Mouse (Mus musculus) MEL (cell line): ENCODE data around the gene Sox5. TPM values are rescaled to one million over a fixed set of nuclear protein-coding genes. Genes with fewer than 3 reads are reported as not detected.

Source experiments
- DNase-seq: peaks from one replicate; pipeline ENCODE4 v3.0.0; 2011; ENCODE audit warnings: low read depth, low spot score
- H3K27ac ChIP-seq: 2 replicates; pipeline ENCODE4 v1.5.1; 2012; ENCODE audit warnings: low read depth, mild to moderate bottlenecking, control low read depth, low read length, moderate library complexity; ENCODE audit not compliant: control insufficient read depth
- H3K27me3 ChIP-seq, 2 experiments: fragments of 150-350 bp in 1 of 2; sonication (generic) in 1 of 2; 2 replicates each; pipeline ENCODE4 v1.6.1; 2012; ENCODE audit warnings: low read length in 2 of 2, mild to moderate bottlenecking in 2 of 2, improper control_type of control experiment in 1 of 2, moderate library complexity in 1 of 2; ENCODE audit not compliant: insufficient read depth in 2 of 2, control insufficient read depth in 1 of 2
- H3K36me3 ChIP-seq, 2 experiments: 2 replicates each; pipeline ENCODE4 v1.6.1; 2012 to 2014; ENCODE audit warnings: low read length in 2 of 2, improper control_type of control experiment in 1 of 2, inconsistent platforms in 1 of 2, mild to moderate bottlenecking in 1 of 2; ENCODE audit not compliant: insufficient read depth in 2 of 2, control insufficient read depth in 1 of 2
- H3K4me1 ChIP-seq, 2 experiments: fragments of 150-350 bp in 1 of 2; sonication (generic) in 1 of 2; 2 replicates each; pipeline ENCODE4 v1.6.1; 2012; ENCODE audit warnings: low read length in 2 of 2, improper control_type of control experiment in 1 of 2, mild to moderate bottlenecking in 1 of 2; ENCODE audit not compliant: insufficient read depth in 2 of 2, control insufficient read depth in 1 of 2
- H3K4me3 ChIP-seq, 2 experiments: fragments of 150-350 bp in 1 of 2; sonication (generic) in 1 of 2; 2 replicates each; pipeline ENCODE4 v1.5.1; 2012; ENCODE audit warnings: low read depth in 2 of 2, low read length in 2 of 2, mild to moderate bottlenecking in 2 of 2, moderate library complexity in 2 of 2, control low read depth in 1 of 2, improper control_type of control experiment in 1 of 2; ENCODE audit not compliant: control insufficient read depth in 1 of 2, insufficient read depth in 1 of 2
- H3K79me2 ChIP-seq: 2 replicates; pipeline ENCODE4 v1.6.1; 2012; ENCODE audit warnings: mild to moderate bottlenecking, low read length, moderate library complexity; ENCODE audit not compliant: control insufficient read depth, poor library complexity, insufficient read depth
- H3K9ac ChIP-seq: 2 replicates; pipeline ENCODE4 v1.6.1; 2012; ENCODE audit warnings: low read depth, mild to moderate bottlenecking, control low read depth, low read length, moderate library complexity; ENCODE audit not compliant: control insufficient read depth, poor library complexity, severe bottlenecking
- H3K9me3 ChIP-seq: fragments of 150-350 bp; sonication (generic); replicated peaks from 2 replicates; pipeline ENCODE4 v1.6.1; 2012; ENCODE audit warnings: mild to moderate bottlenecking, low read length, improper control_type of control experiment, moderate library complexity; ENCODE audit not compliant: insufficient read depth
- BHLHE40 ChIP-seq: IDR thresholded peaks from 2 replicates; pipeline ENCODE4 v1.6.1; 2012; ENCODE audit warnings: low read depth, mild to moderate bottlenecking, inconsistent platforms, low read length, improper control_type of control experiment, borderline replicate concordance
- CHD1 ChIP-seq: IDR thresholded peaks from 2 replicates; pipeline ENCODE4 v1.6.1; 2012; ENCODE audit warnings: low read depth, mild to moderate bottlenecking, inconsistent platforms, low read length, improper control_type of control experiment
- CHD2 ChIP-seq: IDR thresholded peaks from 2 replicates; pipeline ENCODE4 v1.6.1; 2011; ENCODE audit warnings: low read length, improper control_type of control experiment
- E2F4 ChIP-seq: IDR thresholded peaks from 2 replicates; pipeline ENCODE4 v1.6.1; 2011; ENCODE audit warnings: low read depth, low read length, improper control_type of control experiment, borderline replicate concordance
- ELF1 ChIP-seq: IDR thresholded peaks from 2 replicates; pipeline ENCODE4 v1.6.1; 2014; ENCODE audit warnings: low read depth, mild to moderate bottlenecking, inconsistent platforms, low read length, improper control_type of control experiment, moderate library complexity
- EP300 ChIP-seq, 2 experiments: IDR thresholded peaks; 2 replicates each; pipeline ENCODE4 v1.6.1; 2011; ENCODE audit warnings: improper control_type of control experiment in 2 of 2, low read length in 2 of 2, low read depth in 1 of 2, mild to moderate bottlenecking in 1 of 2
- GABPA ChIP-seq: IDR thresholded peaks from 2 replicates; pipeline ENCODE4 v1.6.1; 2012; ENCODE audit warnings: low read depth, mild to moderate bottlenecking, inconsistent platforms, low read length, improper control_type of control experiment, moderate library complexity
- GATA1 ChIP-seq: IDR thresholded peaks from 2 replicates; pipeline ENCODE4 v1.6.1; 2011; ENCODE audit warnings: low read depth, low read length, improper control_type of control experiment
- HCFC1 ChIP-seq: IDR thresholded peaks from 2 replicates; pipeline ENCODE4 v1.6.1; 2012; ENCODE audit warnings: low read depth, mild to moderate bottlenecking, inconsistent platforms, low read length, improper control_type of control experiment, moderate library complexity
- JUND ChIP-seq: IDR thresholded peaks from 2 replicates; pipeline ENCODE4 v1.6.1; 2011; ENCODE audit warnings: low read depth, mild to moderate bottlenecking, improper control_type of control experiment, low read length
- MAX ChIP-seq: IDR thresholded peaks from 2 replicates; pipeline ENCODE4 v1.6.1; 2011; ENCODE audit warnings: low read length, improper control_type of control experiment
- MAZ ChIP-seq: IDR thresholded peaks from 2 replicates; pipeline ENCODE4 v1.6.1; 2012; ENCODE audit warnings: low read depth, mild to moderate bottlenecking, inconsistent platforms, low read length, improper control_type of control experiment
- MXI1 ChIP-seq: IDR thresholded peaks from 2 replicates; pipeline ENCODE4 v1.6.1; 2011; ENCODE audit warnings: mild to moderate bottlenecking, low read depth, low read length, improper control_type of control experiment
- NRF1 ChIP-seq: IDR thresholded peaks from 2 replicates; pipeline ENCODE4 v1.6.1; 2014; ENCODE audit warnings: low read depth, mild to moderate bottlenecking, inconsistent platforms, low read length, improper control_type of control experiment, moderate library complexity; ENCODE audit not compliant: poor library complexity, insufficient read depth, severe bottlenecking
- POLR2A ChIP-seq, 2 experiments: IDR thresholded peaks; 2 replicates each; pipeline ENCODE4 v1.6.1; 2011 to 2012; ENCODE audit warnings: low read length in 2 of 2, mild to moderate bottlenecking in 2 of 2, control low read depth in 1 of 2, improper control_type of control experiment in 1 of 2, low read depth in 1 of 2, moderate library complexity in 1 of 2; ENCODE audit not compliant: control insufficient read depth in 1 of 2, insufficient read depth in 1 of 2, poor library complexity in 1 of 2
- POLR2AphosphoS5 ChIP-seq: IDR thresholded peaks from 2 replicates; pipeline ENCODE4 v1.6.1; 2012; ENCODE audit warnings: low read depth, borderline replicate concordance, mild to moderate bottlenecking, inconsistent platforms, low read length, moderate library complexity, mixed read lengths
- RAD21 ChIP-seq: IDR thresholded peaks from 2 replicates; pipeline ENCODE4 v1.6.1; 2011; ENCODE audit warnings: mild to moderate bottlenecking, low read depth, low read length, improper control_type of control experiment
- UBTF ChIP-seq: IDR thresholded peaks from 2 replicates; pipeline ENCODE4 v1.6.1; 2012; ENCODE audit warnings: low read depth, mild to moderate bottlenecking, inconsistent platforms, low read length, improper control_type of control experiment, moderate library complexity, borderline replicate concordance; ENCODE audit not compliant: insufficient read depth
- USF2 ChIP-seq, 2 experiments: IDR thresholded peaks; 2 replicates each; pipeline ENCODE4 v1.6.1; 2011 to 2012; ENCODE audit warnings: improper control_type of control experiment in 2 of 2, low read length in 2 of 2, borderline replicate concordance in 1 of 2, inconsistent platforms in 1 of 2, low read depth in 1 of 2, mild to moderate bottlenecking in 1 of 2; ENCODE audit not compliant: insufficient read depth in 1 of 2
- ZNF384 ChIP-seq: IDR thresholded peaks from 2 replicates; pipeline ENCODE4 v1.6.1; 2012; ENCODE audit warnings: low read depth, mild to moderate bottlenecking, inconsistent platforms, low read length, improper control_type of control experiment
- polyA plus RNA-seq, 2 experiments: library from polyadenylated mRNA; stranded (reverse) in 1 of 2; unstranded in 1 of 2; fragments of >175 nt in 1 of 2; fragments of >200 nt in 1 of 2; gene quantifications; 2 replicates each; pipeline versions ENCODE4 v1.2.1 to v1.2.4; 2012; ENCODE audit warnings: low replicate concordance in 2 of 2, low read depth in 1 of 2; ENCODE audit not compliant: insufficient read length in 2 of 2, insufficient read depth in 1 of 2, missing spikeins in 1 of 2
- total RNA-seq: library from RNA; depleted of rRNA; stranded (reverse); fragments of 300-350 nt; gene quantifications from 2 replicates; pipeline ENCODE4 v1.2.3, GENCODE M21; 2012

The Sox5 gene
- total and polyA plus RNA-seq, 3 experiments = 0.19 to 3.0 TPM; not detected in 1

- no peak overlapping the region for H3K4me3 ChIP-seq
- H3K9ac ChIP-seq = no peak overlapping the region
- TF ChIP-seq POLR2AphosphoS5 (no peak), NRF1 (no peak), MAX (no peak), EP300 (IDR thresholded peaks at IDR 0.05; ENCODE audit: low read depth in 1 of 2, low read length in 2 of 2) (no peak), E2F4 (no peak), GABPA (no peak), JUND (no peak), CHD2 (no peak), BHLHE40 (no peak), UBTF (no peak), HCFC1 (no peak), MAZ (no peak), CHD1 (no peak), RAD21 (no peak), GATA1 (no peak), POLR2A (IDR thresholded peaks at IDR 0.05; ENCODE audit: control insufficient read depth in 1 of 2, insufficient read depth in 1 of 2, low read depth in 1 of 2, low read length in 2 of 2, poor library complexity in 1 of 2) (no peak)
- no peaks in the 10 kb centered on the region for H3K9me3 ChIP-seq
- H3K79me2 ChIP-seq = no peaks in the 10 kb centered on the region
- H3K36me3 ChIP-seq = no peaks in the 10 kb centered on the region
- H3K4me1 ChIP-seq = no peaks in the 10 kb centered on the region
- no peaks in the 10 kb centered on the region for H3K27me3 ChIP-seq
- H3K27ac ChIP-seq = no peak overlapping the region
- no peak for DNase-seq
These were observed 742.6 kb downstream of the Sox5 start for GRCm38 (mm10) chr6:144039221-144039620.

GRCm38 (mm10) chr6:144033191-144033590 is 748.6 kb downstream of the Sox5 start:
- H3K9me3 ChIP-seq = no peaks in the 10 kb centered on the region
- no peaks in the 10 kb centered on the region for H3K4me1 ChIP-seq
- H3K4me3 ChIP-seq = no peak overlapping the region
- H3K27ac ChIP-seq = no peak overlapping the region
- H3K79me2 ChIP-seq = no peaks in the 10 kb centered on the region
- no peak for DNase-seq
- no peak overlapping the region for H3K9ac ChIP-seq
- TF ChIP-seq ELF1 = no peak
- H3K27me3 ChIP-seq = no peaks in the 10 kb centered on the region
- no peaks in the 10 kb centered on the region for H3K36me3 ChIP-seq

- Histone ChIP-seq H3K27ac (no peak overlapping the region), H3K9ac (no peak overlapping the region), H3K4me1 (no peaks in the 10 kb centered on the region), H3K9me3 (no peaks in the 10 kb centered on the region), H3K27me3 (no peaks in the 10 kb centered on the region), H3K79me2 (no peaks in the 10 kb centered on the region), H3K36me3 (no peaks in the 10 kb centered on the region), H3K4me3 (no peak overlapping the region)
- no peak for DNase-seq
- TF ChIP-seq USF2 (IDR thresholded peaks at IDR 0.05; ENCODE audit: borderline replicate concordance in 1 of 2, insufficient read depth in 1 of 2, low read depth in 1 of 2, low read length in 2 of 2) = no peak
- no peak for TF ChIP-seq GATA1
- no peak for TF ChIP-seq NRF1
- no peak for TF ChIP-seq CHD2
- no peak for TF ChIP-seq ZNF384
- TF ChIP-seq MXI1 = no peak
- TF ChIP-seq CHD1 = no peak
These were observed 764.8 kb downstream of the Sox5 start for GRCm38 (mm10) chr6:144016929-144017328.
